Mouse (Mus musculus) lung, embryonic 14.5 days (tissue): ENCODE measurements around the gene E330009J07Rik. TPM values are rescaled to one million over a fixed set of nuclear protein-coding genes. Genes with fewer than 3 reads are reported as not detected.

Experiments
- ATAC-seq: fragments of 200-750 bp; cut with Nextera tagmentation; 2 replicates; pipeline ENCODE4 v1.8.0; 2017; ENCODE audit warnings: mild to moderate bottlenecking, moderate TSS enrichment, moderate library complexity; ENCODE audit not compliant: insufficient read depth
- DNase-seq: peaks from one replicate; pipeline ENCODE4 v3.0.0-alpha.2; 2015
- H3K27ac ChIP-seq: fragments of 300-500 bp; sonication (generic); 2 replicates; pipeline ENCODE4 v1.5.1; 2014; ENCODE audit warnings: low read depth, mild to moderate bottlenecking, moderate library complexity
- H3K27me3 ChIP-seq: fragments of 300-500 bp; sonication (generic); 2 replicates; pipeline ENCODE4 v1.6.1; 2014; ENCODE audit warnings: low read length, control low read depth; ENCODE audit not compliant: insufficient read depth
- H3K36me3 ChIP-seq: fragments of 300-500 bp; sonication (generic); 2 replicates; pipeline ENCODE4 v1.6.1; 2014; ENCODE audit warnings: control low read depth; ENCODE audit not compliant: insufficient read depth
- H3K4me1 ChIP-seq: fragments of 300-500 bp; sonication (generic); 2 replicates; pipeline ENCODE4 v1.6.1; 2014; ENCODE audit warnings: antibody characterized with exemption, control low read depth; ENCODE audit not compliant: insufficient read depth
- H3K4me2 ChIP-seq: fragments of 300-500 bp; sonication (generic); 2 replicates; pipeline ENCODE4 v1.6.1; 2014; ENCODE audit warnings: mild to moderate bottlenecking
- H3K4me3 ChIP-seq: fragments of 300-500 bp; sonication (generic); 2 replicates; pipeline ENCODE4 v1.5.1; 2014; ENCODE audit warnings: low read depth, low read length
- H3K9ac ChIP-seq: fragments of 300-500 bp; sonication (generic); 2 replicates; pipeline ENCODE4 v1.6.1; 2014
- H3K9me3 ChIP-seq: fragments of 300-500 bp; sonication (generic); 2 replicates; pipeline ENCODE4 v1.6.1; 2016; ENCODE audit warnings: low read depth, low read length, control low read depth
- CTCF ChIP-seq: IDR thresholded peaks from 2 replicates; pipeline ENCODE4 v1.5.1; 2016; ENCODE audit warnings: antibody characterized with exemption, low read depth
- WGBS: fragments of 180-500 bp; shearing (Covaris S2); extraction: QIAGEN DNeasy Blood & Tissue Kit; methylation state at CpG from one replicate; pipeline ENCODE4 v1.1.7; 2014; 5-methylcytosine and 5-hydroxymethylcytosine counted together
- polyA plus RNA-seq: library from polyadenylated mRNA; unstranded; fragments of >200 nt; fragmentation: Nextera tagmentation; extraction: Ambion mirVana; gene quantifications from 2 replicates; pipeline ENCODE4 v1.2.1, GENCODE M21; 2014

Gene E330009J07Rik
- polyA plus RNA-seq, result 12.2 and 16.0 TPM in 2 replicates

GRCm38 (mm10) chr6:40436047-40436483 is at the start of gene E330009J07Rik:
TSS of gene E330009J07Rik (minus strand) at chr6:40436135.
- Histone ChIP-seq H3K36me3 (no peaks in the 10 kb centered on the region), H3K27me3 (no peaks in the 10 kb centered on the region), H3K4me3 (peak within 1 kb of the TSS; percentile 73), H3K9ac (peak within 1 kb of the TSS; percentile 73), H3K4me1 (no peaks in the 10 kb centered on the region; the same call in 1 of the 2 replicates), H3K4me2 (peak within 1 kb of the TSS; percentile 88), H3K27ac (peak within 1 kb of the TSS; percentile 58), H3K9me3 (no peaks in the 10 kb centered on the region)
- TF ChIP-seq CTCF, result no peak
- ATAC-seq (peak; percentile 95), DNase-seq (peak; percentile 83)
- under 1% methylated on average over 37 of the region's 38 CpGs for WGBS

- Histone ChIP-seq H3K27ac (no peak overlapping the region), H3K9ac (no peak overlapping the region), H3K27me3 (no peaks in the 10 kb centered on the region), H3K9me3 (no peaks in the 10 kb centered on the region), H3K4me2 (no peak overlapping the region), H3K4me3 (no peak overlapping the region), H3K36me3 (peaks cover 56% of the 10 kb centered on the region), H3K4me1 (no peaks in the 10 kb centered on the region)
- WGBS, result 92% methylated on average over 5 of the region's 5 CpGs
- DNase-seq (no peak), ATAC-seq (no peak)
- no peak for TF ChIP-seq CTCF
Measured at GRCm38 (mm10) chr6:40482318-40482717, 46.4 kb upstream of the E330009J07Rik start.

- WGBS, result 81% methylated on average over 1 of the region's 1 CpGs
- Histone ChIP-seq H3K4me2 (no peak overlapping the region), H3K27me3 (no peaks in the 10 kb centered on the region), H3K36me3 (peaks cover 68% of the 10 kb centered on the region), H3K9ac (no peak overlapping the region), H3K4me3 (no peak overlapping the region), H3K4me1 (no peaks in the 10 kb centered on the region), H3K9me3 (no peaks in the 10 kb centered on the region), H3K27ac (no peak overlapping the region)
- DNase-seq, result peak; percentile 73
- TF ChIP-seq CTCF, result peak; percentile 22; the same call in 1 of the 2 replicates
- no peak for ATAC-seq
Measured at GRCm38 (mm10) chr6:40479705-40480104, 43.8 kb upstream of the E330009J07Rik start.

- 81% methylated on average over 4 of the region's 4 CpGs for WGBS
- Histone ChIP-seq H3K27me3 (no peaks in the 10 kb centered on the region), H3K9ac (no peak overlapping the region), H3K4me1 (peaks cover 4% of the 10 kb centered on the region; the same call in 1 of the 2 replicates), H3K36me3 (peaks cover 51% of the 10 kb centered on the region), H3K4me2 (no peak overlapping the region), H3K27ac (no peak overlapping the region), H3K9me3 (no peaks in the 10 kb centered on the region), H3K4me3 (no peak overlapping the region)
- ATAC-seq (no peak), DNase-seq (no peak)
- TF ChIP-seq CTCF, result no peak
Measured at GRCm38 (mm10) chr6:40476132-40476531, 40.2 kb upstream of the E330009J07Rik start.

- WGBS, result under 1% methylated on average over 7 of the region's 7 CpGs
- ATAC-seq, result no peak
- no peaks in the 10 kb centered on the region for H3K9me3 ChIP-seq
- TF ChIP-seq CTCF, result no peak
- peak overlapping the region; percentile 95 for H3K9ac ChIP-seq
- peaks cover 29% of the 10 kb centered on the region for H3K36me3 ChIP-seq
- no peak for DNase-seq
- H3K4me1 ChIP-seq, result peaks cover 4% of the 10 kb centered on the region; the same call in 1 of the 2 replicates
- peak overlapping the region; percentile 75 for H3K4me3 ChIP-seq
- peak overlapping the region; percentile 75 for H3K4me2 ChIP-seq
- H3K27me3 ChIP-seq, result no peaks in the 10 kb centered on the region
- peak overlapping the region; percentile 98 for H3K27ac ChIP-seq
Measured at GRCm38 (mm10) chr6:40471720-40472010, 35.7 kb upstream of the E330009J07Rik start.

- peak within 1 kb of the TSS; percentile 95 for H3K9ac ChIP-seq
- WGBS, result under 1% methylated on average over 54 of the region's 54 CpGs
- H3K36me3 ChIP-seq, result peaks cover 25% of the 10 kb centered on the region
- peak within 1 kb of the TSS; percentile 75 for H3K4me2 ChIP-seq
- no peaks in the 10 kb centered on the region for H3K9me3 ChIP-seq
- peak; percentile 29 for TF ChIP-seq CTCF
- peaks cover 4% of the 10 kb centered on the region; the same call in 1 of the 2 replicates for H3K4me1 ChIP-seq
- H3K27ac ChIP-seq, result peak within 1 kb of the TSS; percentile 98
- peak; percentile 98 for DNase-seq
- ATAC-seq, result peak; percentile 98
- H3K4me3 ChIP-seq, result peak within 1 kb of the TSS; percentile 75
- no peaks in the 10 kb centered on the region for H3K27me3 ChIP-seq
Measured at GRCm38 (mm10) chr6:40470916-40471719, 35.2 kb upstream of the E330009J07Rik start, which contains the start of gene Ssbp1. TSS of gene Ssbp1 (plus strand) at chr6:40471352.

- Histone ChIP-seq H3K4me1 (no peaks in the 10 kb centered on the region), H3K9me3 (no peaks in the 10 kb centered on the region), H3K4me3 (no peak overlapping the region), H3K4me2 (no peak overlapping the region), H3K27me3 (no peaks in the 10 kb centered on the region), H3K27ac (no peak overlapping the region), H3K9ac (no peak overlapping the region), H3K36me3 (no peaks in the 10 kb centered on the region)
- TF ChIP-seq CTCF, result peak; percentile 44; the same call in 1 of the 2 replicates
- 45% methylated on average over 6 of the region's 6 CpGs for WGBS
- no peak for DNase-seq
- ATAC-seq, result no peak
Measured at GRCm38 (mm10) chr6:40465710-40466109, 29.8 kb upstream of the E330009J07Rik start.
